Mouse (Mus musculus) ES-Bruce4 (cell line): ENCODE results near the gene Csnk2b.

Experiments
- CTCF ChIP-seq: IDR thresholded peaks from one replicate; pipeline ENCODE4 v1.8.1; 2011; ENCODE audit warnings: low read depth, low read length
- POLR2A ChIP-seq: IDR thresholded peaks from one replicate; pipeline ENCODE4 v1.8.1; 2011; ENCODE audit warnings: low read length; ENCODE audit not compliant: insufficient read depth

DNA sequence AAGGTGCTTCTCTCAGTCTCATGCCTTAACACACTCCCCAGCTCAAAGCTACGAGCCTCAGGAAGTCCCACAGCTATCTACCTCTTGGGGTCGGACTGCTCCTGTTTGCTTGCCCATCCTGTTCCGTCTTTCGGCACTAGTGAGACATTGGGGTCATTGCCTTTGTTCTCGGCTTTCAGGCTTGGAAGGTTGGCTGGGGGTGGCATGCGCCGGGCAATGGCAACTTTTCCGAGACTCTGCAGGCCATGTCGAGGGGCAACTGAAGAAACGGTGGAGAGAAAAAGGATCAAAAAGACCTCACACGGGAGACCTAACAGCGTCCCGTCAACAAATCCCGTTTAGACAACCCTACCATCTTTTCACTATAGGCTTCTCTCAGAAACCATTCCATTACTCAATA lies 40.3 kb upstream of the Csnk2b start:
- TF ChIP-seq CTCF (no peak), POLR2A (no peak)
